Mouse (Mus musculus) cerebellum, postnatal 36 days (tissue): ENCODE data around the gene Cd46.

Experiments
- DNase-seq, 2 experiments: peaks; one replicate each; pipeline ENCODE4 v3.0.0; 2021 to 2022; ENCODE audit warnings: mixed read lengths in 2 of 2

The Cd46 gene

GRCm38 (mm10) chr1:195092220-195092720 lies at the start of gene Cd46:
TSS of gene Cd46 (minus strand) at chr1:195092249.
- peak; percentile 13 to 19 for DNase-seq

- DNase-seq, result no peak
These were observed 40.0 kb upstream of the Cd46 start for GRCm38 (mm10) chr1:195132070-195132469.

- DNase-seq, result no peak
These were observed 39.6 kb upstream of the Cd46 start for GRCm38 (mm10) chr1:195131675-195132015.

- DNase-seq, result peak; percentile 81
These were observed 39.1 kb upstream of the Cd46 start, which contains the start of gene Cr1l for GRCm38 (mm10) chr1:195130953-195131674. TSS of gene Cr1l (minus strand) at chr1:195131586.

- DNase-seq, result no peak
These were observed 38.4 kb upstream of the Cd46 start for GRCm38 (mm10) chr1:195130479-195130878.

- DNase-seq, result no peak
These were observed 37.8 kb upstream of the Cd46 start for GRCm38 (mm10) chr1:195129867-195130266.

GRCm38 (mm10) chr1:195114414-195114813 lies 22.4 kb upstream of the Cd46 start:
- no peak for DNase-seq

GRCm38 (mm10) chr1:195113621-195114020 lies 21.6 kb upstream of the Cd46 start:
- no peak for DNase-seq

- DNase-seq, result no peak
These were observed 8.6 kb upstream of the Cd46 start for GRCm38 (mm10) chr1:195100693-195101092.

- no peak for DNase-seq
These were observed 6.0 kb upstream of the Cd46 start for GRCm38 (mm10) chr1:195098004-195098403.

- no peak for DNase-seq
These were observed 290 bp downstream of the Cd46 start for GRCm38 (mm10) chr1:195091699-195092219.

- no peak for DNase-seq
These were observed 9.9 kb downstream of the Cd46 start for GRCm38 (mm10) chr1:195082142-195082541.

GRCm38 (mm10) chr1:195040437-195040836 lies 51.6 kb downstream of the Cd46 start:
- peak; percentile 36 to 49 for DNase-seq

- no peak for DNase-seq
These were observed 53.7 kb downstream of the Cd46 start for GRCm38 (mm10) chr1:195038386-195038785.

GRCm38 (mm10) chr1:195037985-195038384 lies 54.1 kb downstream of the Cd46 start:
- no peak for DNase-seq

GRCm38 (mm10) chr1:195037483-195037882 lies 54.6 kb downstream of the Cd46 start:
- DNase-seq, result no peak

- DNase-seq, result peak; percentile 37 to 38
These were observed 58.1 kb downstream of the Cd46 start for GRCm38 (mm10) chr1:195033941-195034340.

- DNase-seq, result no peak
These were observed 59.3 kb downstream of the Cd46 start for GRCm38 (mm10) chr1:195032738-195033137.

- DNase-seq, result no peak
These were observed 60.3 kb downstream of the Cd46 start for GRCm38 (mm10) chr1:195031786-195032185.

GRCm38 (mm10) chr1:195027507-195027906 lies 64.5 kb downstream of the Cd46 start:
- no peak for DNase-seq

GRCm38 (mm10) chr1:195023848-195024247 lies 68.2 kb downstream of the Cd46 start:
- DNase-seq, result no peak

- DNase-seq, result no peak
These were observed 70.2 kb downstream of the Cd46 start for GRCm38 (mm10) chr1:195021831-195022230.

- DNase-seq, result no peak
These were observed 72.9 kb downstream of the Cd46 start for GRCm38 (mm10) chr1:195019062-195019600.
